Mouse (Mus musculus) small intestine, adult 2 months (tissue): ENCODE results near the gene Pcsk6.

ENCODE experiments used
- CTCF ChIP-seq: fragments of 200-500 bp; IDR thresholded peaks from 2 replicates; pipeline ENCODE4 v1.5.1; 2012; ENCODE audit warnings: low read depth, mild to moderate bottlenecking, control low read depth, inconsistent platforms, low read length, moderate library complexity, mixed read lengths; ENCODE audit not compliant: insufficient replicate concordance, insufficient read length; ENCODE audit errors: extremely low read depth
- POLR2A ChIP-seq: fragments of 200-500 bp; IDR thresholded peaks from 2 replicates; pipeline ENCODE4 v1.6.1; 2012; ENCODE audit warnings: low read depth, mild to moderate bottlenecking, control low read depth, inconsistent platforms, low read length, moderate library complexity

GRCm38 (mm10) chr7:66060066-66060956 lies 198.8 kb downstream of the Pcsk6 start:
- no peak for TF ChIP-seq CTCF
- peak; percentile 32; the same call in 1 of the 2 replicates for TF ChIP-seq POLR2A
